Mouse (Mus musculus): ENCODE data around the gene Aff4.

DNA sequence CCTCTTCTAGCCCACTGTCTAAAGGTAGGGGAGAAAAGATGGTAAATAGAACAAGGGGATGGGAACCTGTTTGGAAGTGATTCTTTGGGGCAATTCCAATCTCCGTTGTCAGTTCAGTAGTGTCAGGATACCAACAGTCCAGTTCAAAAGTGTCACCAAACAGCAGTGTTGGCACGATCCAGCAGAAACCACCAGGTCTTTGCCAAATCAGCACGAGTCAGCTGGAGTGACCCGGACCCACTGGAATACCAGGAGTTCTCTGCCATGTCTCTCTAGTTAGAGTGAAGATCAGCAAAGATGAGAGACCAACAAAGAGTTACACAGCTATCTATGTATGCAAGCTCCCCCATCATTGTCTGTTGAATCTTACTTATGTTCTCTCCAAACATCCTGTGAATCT lies 63.2 kb downstream of the Aff4 start:
- TF ChIP-seq CTCF (IDR thresholded peaks at IDR 0.05; ENCODE audit: extremely low read depth, insufficient read depth, low read length): no peak
- no peak for TF ChIP-seq POLR2A (IDR thresholded peaks at IDR 0.05; ENCODE audit: extremely low read depth, insufficient read depth, low read length)
